Mouse (Mus musculus): ENCODE data around the gene Bbs1.
"Not testable (repeated sequence)": the region's sequence is repeated elsewhere in the genome, so short reads cannot be mapped to it uniquely, and the experiment has no call there.

The Bbs1 gene

DNA sequence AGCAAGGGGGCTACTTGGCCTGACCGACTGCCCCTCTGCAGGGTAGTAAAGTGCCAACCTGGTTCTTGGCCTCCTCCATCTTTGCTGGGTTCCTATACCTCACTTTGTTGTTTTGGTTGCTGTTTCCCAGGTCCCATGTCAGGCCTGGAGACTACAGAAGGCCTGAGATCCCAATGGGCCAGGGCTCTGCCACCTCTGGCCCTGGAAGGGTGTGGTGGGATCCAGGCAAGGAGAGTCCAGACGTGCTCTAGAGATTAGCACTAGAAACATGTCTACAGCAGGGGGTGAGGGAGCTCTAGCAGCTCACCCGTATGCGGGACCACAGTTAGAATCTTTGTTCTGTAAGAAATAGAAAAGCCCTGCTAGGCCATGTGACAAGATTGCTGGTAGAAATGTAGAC lies 22.5 kb downstream of the Bbs1 start:
- DNase-seq (ENCODE audit: low read depth, low spot score), result no peak

GRCm38 (mm10) chr19:4879324-4879703 lies 27.1 kb downstream of the Bbs1 start:
- no peak for DNase-seq (ENCODE audit: low read depth, low spot score)

- peak; percentile 96 for DNase-seq (ENCODE audit: low read depth, low spot score)
Observed at GRCm38 (mm10) chr19:4878405-4879323, 27.8 kb downstream of the Bbs1 start, which contains the start of gene Zdhhc24. Zdhhc24 (plus strand) TSS chr19:4878668.

GRCm38 (mm10) chr19:4877785-4878184 lies 28.6 kb downstream of the Bbs1 start, which contains the start of gene Actn3:
Actn3 (minus strand) TSS chr19:4877909.
- no peak for DNase-seq (ENCODE audit: low read depth, low spot score)

DNA sequence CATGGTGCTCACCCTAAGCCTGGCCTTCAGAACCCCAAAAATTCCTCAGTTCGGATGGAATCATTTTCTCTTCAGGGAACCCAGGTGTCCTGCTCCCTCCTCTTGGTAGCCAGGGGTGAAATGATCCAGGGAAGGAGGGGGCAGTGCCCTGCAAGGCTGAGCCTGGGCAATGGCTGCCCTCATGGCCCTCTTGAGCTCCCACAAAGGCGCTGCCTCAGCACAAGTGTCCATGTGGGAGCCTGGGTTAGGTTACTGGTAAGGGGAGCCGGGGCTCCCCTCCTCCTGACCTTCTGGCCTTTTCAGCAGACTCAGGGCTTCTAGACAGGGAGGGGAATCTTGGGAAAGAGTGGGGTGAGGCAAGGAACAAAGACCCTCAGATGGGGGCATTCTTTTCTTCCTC lies 29.7 kb downstream of the Bbs1 start:
- DNase-seq (ENCODE audit: low read depth, low spot score), result no peak

- DNase-seq (ENCODE audit: low read depth, low spot score), result no peak
Observed at GRCm38 (mm10) chr19:4876241-4876640, 30.2 kb downstream of the Bbs1 start.

DNA sequence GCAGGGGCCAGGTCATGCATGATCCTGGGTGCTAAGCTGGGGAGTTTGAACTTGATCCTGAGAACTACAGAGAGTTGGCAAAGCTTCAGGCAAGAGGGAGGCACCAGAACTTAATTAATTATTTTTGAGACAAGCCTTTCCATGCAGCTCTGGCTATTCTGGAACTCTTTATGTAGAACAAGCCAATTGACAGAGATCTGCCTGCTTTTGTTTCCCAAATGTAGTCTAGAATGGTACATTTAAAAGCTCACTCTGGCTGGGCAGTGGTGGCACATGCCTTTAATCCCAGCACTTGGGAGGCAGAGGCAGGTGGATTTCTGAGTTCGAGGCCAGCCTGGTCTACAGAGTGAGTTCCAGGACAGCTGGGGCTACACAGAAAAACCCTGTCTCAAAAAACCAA lies 31.8 kb downstream of the Bbs1 start:
- DNase-seq (ENCODE audit: low read depth, low spot score), result not testable (repeated sequence)

DNA sequence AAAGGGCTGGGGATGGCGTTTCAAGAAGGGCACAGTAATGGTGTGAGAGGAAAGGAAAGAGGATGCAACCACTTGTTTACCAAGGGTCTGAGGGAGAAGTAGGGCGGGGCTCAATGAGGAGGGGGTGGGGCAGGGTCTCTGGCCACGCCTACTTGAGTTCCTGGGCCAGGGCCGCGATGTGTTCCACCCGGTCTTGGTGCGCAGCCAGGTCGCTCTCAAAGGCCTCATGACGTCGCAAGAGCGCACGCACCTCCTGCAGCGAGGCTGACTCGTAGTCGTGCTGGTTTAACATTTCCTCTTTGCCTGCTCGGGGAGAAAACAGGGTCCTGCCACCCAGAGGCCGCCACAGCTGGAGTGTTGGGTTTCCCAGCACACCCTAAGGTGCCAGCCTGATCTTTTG lies 41.3 kb downstream of the Bbs1 start:
- DNase-seq (ENCODE audit: low read depth, low spot score), result no peak

GRCm38 (mm10) chr19:4863048-4863447 lies 43.4 kb downstream of the Bbs1 start:
- no peak for DNase-seq (ENCODE audit: low read depth, low spot score)

DNA sequence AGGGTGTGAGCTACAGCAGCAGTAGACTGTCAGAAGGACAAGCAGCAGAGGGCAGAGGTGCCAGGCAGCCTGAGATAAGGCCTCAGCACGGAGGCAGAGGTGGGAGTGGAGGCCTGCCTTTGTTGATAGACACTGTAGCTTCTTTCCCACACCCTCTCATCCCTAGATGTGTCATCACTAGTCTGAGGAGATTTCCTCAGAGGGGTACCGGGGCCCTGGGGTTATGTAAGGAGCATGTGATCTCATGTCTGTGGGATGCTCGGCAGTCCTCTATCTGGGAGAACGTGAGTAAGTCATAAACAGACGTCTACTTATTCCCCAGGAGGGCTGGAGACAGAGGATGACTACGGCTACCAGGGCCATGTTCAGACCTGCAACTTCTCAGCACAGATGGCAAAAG lies 47.3 kb downstream of the Bbs1 start:
- no peak for DNase-seq (ENCODE audit: low read depth, low spot score)

DNA sequence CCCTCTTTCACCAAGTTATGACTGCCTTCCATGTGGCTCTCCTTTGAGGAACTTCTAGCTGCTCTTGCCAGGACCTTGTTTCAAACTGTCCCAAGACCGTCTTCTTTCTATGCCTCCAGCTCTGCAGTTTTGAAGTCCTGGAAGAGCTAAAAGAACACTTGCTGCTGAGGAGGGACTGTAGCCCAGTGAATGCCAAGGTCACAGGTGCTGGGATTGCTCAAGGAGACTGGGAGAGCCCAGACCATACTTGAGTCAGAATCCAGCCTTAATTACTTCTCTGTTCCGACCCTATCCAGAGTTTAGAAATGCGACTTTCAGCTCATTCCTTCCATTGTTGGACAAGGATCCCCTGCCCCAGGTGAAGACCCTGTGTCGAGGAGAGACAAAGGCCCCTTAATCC lies 50.5 kb downstream of the Bbs1 start:
- no peak for DNase-seq (ENCODE audit: low read depth, low spot score)

- no peak for DNase-seq (ENCODE audit: low read depth, low spot score)
Observed at GRCm38 (mm10) chr19:4855470-4855820, 51.0 kb downstream of the Bbs1 start.

- DNase-seq (ENCODE audit: low read depth, low spot score), result peak; percentile 83
Observed at GRCm38 (mm10) chr19:4854552-4855469, 51.6 kb downstream of the Bbs1 start, which contains the start of gene Ctsf. Ctsf (plus strand) TSS chr19:4855130.

- DNase-seq (ENCODE audit: low read depth, low spot score), result no peak
Observed at GRCm38 (mm10) chr19:4850281-4850680, 56.1 kb downstream of the Bbs1 start.

DNA sequence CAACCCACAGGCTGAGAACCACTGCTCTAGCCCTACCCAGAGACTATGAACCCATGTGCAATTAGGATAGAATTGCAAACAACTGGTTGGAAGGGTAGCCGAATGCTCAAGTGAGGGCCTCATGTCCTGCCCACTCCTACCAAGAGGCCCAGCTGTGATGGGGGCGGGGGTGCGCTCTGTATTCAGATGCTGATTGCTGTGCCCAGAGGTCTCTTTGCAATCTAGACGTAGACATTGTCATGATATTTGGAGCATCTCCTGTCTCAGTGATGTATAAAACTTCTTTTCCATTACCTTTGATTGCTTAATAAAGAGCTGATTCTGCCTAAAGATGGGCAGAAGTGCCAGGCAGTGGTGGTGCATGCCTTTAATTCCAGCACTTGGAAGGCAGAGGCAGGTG lies 56.6 kb downstream of the Bbs1 start:
- no peak for DNase-seq (ENCODE audit: low read depth, low spot score)

- DNase-seq (ENCODE audit: low read depth, low spot score), result no peak
Observed at GRCm38 (mm10) chr19:4847490-4847889, 58.9 kb downstream of the Bbs1 start.

GRCm38 (mm10) chr19:4845846-4846245 lies 60.6 kb downstream of the Bbs1 start:
- DNase-seq (ENCODE audit: low read depth, low spot score), result no peak

DNA sequence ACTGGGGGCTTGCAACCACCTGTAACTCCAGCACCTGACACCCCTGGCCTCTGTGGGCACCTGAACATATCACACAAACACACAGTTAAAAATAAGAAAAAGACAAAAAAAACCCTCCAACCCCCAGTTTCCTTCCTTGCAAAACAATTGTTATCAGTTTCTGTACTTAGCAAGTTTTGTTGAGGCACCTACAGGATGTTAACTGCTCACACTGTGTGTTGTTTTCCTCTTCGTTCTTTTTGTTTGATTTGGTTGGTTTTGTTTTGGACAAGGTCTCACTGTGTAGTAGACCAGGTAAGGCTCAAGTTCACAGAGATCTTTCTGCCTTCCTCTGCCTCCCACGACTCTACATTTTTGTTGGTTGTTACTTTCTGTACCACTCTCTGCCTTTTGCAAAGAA lies 63.8 kb downstream of the Bbs1 start:
- DNase-seq (ENCODE audit: low read depth, low spot score), result no peak

- DNase-seq (ENCODE audit: low read depth, low spot score), result no peak
Observed at GRCm38 (mm10) chr19:4840848-4841247, 65.6 kb downstream of the Bbs1 start.

GRCm38 (mm10) chr19:4839149-4839548 lies 67.3 kb downstream of the Bbs1 start, which contains the start of the genes Ccs and Ccdc87:
Ccs (minus strand) TSS chr19:4839332.
Ccdc87 (plus strand) TSS chr19:4839366.
- peak; percentile 94 for DNase-seq (ENCODE audit: low read depth, low spot score)

- no peak for DNase-seq (ENCODE audit: low read depth, low spot score)
Observed at GRCm38 (mm10) chr19:4838526-4839140, 67.8 kb downstream of the Bbs1 start.

DNA sequence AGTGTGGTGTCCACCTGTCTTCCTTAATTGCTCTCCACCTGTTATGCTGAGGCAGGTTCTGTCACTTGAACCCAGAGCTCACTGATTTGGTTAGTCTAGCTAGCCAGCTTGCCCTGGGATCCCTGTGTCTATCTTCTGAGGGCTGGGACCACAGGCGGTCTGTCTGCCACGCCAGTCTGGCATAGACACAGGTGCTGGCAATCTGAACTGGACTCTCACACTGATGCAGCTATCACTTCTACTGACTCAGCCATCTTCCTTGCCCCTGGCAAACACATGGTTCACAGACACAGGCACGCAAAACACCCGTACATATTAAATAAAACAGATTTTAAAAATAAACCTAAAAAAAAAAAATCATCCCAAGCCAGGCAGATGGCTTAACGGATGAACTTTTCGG lies 69.4 kb downstream of the Bbs1 start:
- no peak for DNase-seq (ENCODE audit: low read depth, low spot score)

All from telencephalon, adult 2 months (tissue).